Mouse (Mus musculus): ENCODE measurements around the gene Srebf2.

Gene Srebf2

DNA sequence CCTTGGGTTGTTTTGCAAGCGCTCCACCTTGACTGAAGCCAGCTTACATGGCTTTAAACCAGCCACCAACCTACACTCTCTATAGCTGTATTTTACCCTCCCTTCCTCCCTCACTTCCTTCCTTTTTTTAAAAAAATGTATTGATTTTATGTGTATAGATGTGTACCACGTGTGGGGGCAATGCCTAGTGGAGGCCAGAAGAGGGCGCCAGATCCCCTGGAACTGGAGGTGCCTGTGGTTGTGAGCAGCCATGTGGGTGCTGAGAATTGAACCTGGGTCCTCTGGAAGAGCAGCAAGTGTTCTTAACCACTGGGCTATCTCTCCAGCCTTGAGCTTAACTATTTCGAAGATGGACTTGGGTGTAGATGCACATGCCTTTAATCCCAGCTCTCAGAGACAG is 35.3 kb downstream of the Srebf2 start:
- no peak for DNase-seq (ENCODE audit: low spot score in 2 of 2)

DNA sequence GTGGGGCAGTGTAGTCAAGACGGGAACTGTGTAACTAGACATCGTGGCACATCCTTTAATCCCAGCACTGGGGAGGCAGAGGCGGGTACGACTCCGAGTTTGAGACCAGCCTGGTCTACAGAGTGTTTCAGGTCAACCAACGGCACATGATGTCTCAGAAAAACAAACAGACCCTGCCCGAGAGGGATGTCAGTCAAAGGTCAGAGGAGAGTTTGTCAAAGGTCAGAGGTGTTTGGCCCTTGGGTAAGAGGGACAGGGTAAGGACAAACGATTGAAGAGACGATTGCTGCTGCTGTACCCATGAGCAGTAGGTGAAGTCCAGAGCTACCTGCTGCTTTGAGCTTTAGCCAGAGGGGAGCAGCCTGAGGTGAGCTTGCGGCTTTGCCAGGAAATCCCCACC is 36.6 kb downstream of the Srebf2 start:
- DNase-seq (ENCODE audit: low spot score in 2 of 2): no peak

DNA sequence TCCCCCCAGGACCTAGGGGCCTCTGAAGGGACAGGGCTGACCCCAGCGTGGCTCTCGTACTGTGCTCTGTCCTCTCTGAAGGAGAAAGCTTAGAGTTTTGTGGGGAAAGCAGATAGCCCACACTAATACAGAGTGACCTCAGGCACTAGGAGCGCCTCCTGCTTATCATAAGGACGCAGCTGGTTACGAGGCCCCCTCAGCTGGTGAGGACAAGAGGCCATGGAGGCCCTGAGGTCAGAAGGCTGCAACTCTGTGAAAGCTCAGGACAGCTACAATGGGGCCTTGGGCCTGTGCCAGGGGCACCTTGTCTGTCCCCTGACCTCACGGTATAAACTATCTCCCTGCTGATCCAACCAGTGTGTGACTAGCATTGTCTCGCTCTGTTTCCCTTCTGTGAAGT is 37.2 kb downstream of the Srebf2 start:
- no peak for DNase-seq (ENCODE audit: low spot score in 2 of 2)

DNA sequence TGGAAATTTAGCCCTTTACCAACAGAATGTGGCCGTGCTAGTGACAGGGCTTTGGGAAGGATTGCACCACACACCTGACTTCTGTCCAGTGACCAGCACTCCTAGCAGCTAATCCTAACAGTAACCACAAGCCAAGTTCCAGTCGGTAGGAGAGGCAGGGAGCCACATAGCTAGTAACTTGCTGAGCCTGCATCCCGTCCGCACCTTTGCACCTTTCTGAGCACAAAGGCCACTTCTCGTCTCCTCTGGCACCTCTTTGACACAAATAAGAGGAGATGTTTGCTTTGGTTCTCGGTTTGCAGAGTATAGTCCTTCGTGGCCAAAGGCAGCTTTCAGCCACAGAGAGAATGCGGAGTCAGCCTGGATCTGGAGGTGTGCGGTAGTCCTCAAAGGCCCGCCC is 37.7 kb downstream of the Srebf2 start:
- DNase-seq (ENCODE audit: low spot score in 2 of 2): no peak

DNA sequence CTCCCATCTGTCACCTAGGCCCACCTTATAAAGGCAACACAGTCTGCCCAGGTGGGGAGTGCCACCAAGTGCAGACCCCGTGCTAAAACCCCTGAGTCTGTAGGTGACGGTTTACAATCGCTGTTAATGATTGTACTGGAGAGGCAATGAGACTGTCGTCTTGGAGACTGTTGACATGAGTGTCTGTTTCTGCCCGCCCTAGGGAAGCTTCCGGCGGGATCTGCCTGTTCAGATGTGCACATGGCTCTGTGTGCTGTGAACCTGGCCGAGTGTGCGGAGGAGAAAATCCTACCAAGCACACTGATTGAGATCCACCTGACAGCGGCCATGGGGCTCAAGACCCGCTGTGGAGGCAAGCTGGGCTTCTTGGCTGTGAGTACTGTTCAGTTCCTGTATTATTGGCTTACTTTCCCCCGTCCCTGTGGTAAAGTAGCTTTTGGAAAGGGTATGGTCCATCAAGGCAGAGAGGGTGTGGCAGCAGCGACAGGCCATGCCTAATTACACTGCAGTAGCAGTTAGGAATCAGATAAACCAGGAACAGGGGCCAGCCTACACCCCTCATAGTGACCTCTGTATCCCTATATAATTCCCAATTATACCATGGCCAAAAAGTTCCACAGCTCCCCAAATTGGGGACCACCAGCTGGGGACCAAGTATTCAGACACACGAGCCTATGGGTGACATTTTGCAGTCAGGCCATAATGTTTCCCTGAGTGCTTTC is 38.2 kb downstream of the Srebf2 start:
- DNase-seq (ENCODE audit: low spot score in 2 of 2): no peak

DNA sequence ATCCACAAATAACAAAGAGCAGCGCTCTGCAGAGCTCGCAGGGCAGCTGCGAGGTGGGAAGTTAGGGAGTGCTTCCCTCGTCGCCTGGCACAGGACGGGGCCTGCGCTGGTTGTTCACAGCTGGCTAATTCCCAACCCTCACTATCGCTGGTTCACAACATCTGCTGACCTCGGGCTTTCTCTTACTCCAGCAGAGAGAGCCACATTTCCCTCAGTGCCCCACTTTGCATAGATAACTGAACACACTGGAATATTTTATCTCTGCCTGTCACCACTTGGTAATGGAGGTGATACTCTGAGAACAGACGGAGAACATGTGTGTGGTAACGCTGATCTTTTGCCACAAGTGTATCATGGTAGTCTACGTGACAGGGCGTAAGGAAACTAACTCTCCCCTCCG is 39.1 kb downstream of the Srebf2 start:
- no peak for DNase-seq (ENCODE audit: low spot score in 2 of 2)

DNA sequence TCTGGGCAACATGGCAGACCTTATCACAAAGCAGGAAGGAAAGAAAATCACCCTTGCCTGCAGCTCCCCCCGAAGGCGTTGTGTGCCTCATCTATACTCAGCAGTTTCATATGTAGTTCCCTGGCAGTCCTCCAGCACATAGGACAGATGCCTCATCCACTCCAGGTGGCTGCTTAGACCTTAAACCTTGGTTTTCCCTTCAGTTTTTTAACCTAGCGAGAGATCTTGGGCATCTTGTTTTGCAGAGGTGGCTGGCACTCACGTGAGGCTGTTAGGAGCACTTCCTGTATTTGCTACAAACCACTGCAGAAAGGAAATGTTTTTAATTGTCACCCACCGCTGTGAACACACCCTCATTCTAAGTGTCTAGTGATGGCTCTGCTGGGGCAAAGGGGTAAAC is 40.0 kb downstream of the Srebf2 start:
- DNase-seq (ENCODE audit: low spot score in 2 of 2): no peak

DNA sequence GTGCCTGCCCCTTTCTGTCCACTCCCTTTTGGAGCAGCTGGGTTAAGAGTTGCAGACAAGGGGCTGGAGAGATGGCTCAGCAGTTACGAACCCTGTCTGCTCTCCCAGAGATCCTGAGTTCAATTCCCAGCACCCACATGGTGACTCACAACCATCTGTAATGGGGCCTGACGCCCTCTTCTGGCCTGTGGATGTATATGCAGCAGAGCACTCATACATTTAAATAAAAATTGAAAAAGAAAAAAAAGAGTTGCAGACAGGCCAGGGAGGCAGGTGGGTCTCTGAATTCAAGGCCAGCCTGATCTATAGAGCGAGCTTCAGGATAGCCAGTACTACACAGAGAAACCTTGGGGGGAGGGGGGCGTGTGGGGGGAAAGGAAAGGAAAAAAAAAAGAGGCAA is 40.4 kb downstream of the Srebf2 start:
- DNase-seq (ENCODE audit: low spot score in 2 of 2): no peak

DNA sequence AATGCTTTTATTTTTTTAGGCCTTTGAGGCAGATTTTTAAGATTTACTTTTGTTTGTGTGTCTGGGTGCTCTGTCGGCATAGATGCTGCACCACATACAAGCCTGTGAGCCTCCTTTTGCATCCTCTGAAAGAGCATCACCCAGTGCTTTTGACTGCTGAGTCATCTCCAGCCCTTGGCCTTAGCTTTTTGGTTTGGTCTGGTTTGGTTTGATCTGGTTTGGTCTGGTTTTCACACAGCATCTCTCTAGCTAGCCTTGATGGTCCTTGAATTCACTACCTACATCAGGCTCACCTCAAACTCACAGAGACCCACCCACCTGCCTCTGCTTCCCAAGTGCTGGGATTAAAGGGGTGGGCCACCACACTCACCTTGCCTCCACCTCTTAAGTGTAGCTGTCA is 40.9 kb downstream of the Srebf2 start:
- DNase-seq (ENCODE audit: low spot score in 2 of 2): no peak

DNA sequence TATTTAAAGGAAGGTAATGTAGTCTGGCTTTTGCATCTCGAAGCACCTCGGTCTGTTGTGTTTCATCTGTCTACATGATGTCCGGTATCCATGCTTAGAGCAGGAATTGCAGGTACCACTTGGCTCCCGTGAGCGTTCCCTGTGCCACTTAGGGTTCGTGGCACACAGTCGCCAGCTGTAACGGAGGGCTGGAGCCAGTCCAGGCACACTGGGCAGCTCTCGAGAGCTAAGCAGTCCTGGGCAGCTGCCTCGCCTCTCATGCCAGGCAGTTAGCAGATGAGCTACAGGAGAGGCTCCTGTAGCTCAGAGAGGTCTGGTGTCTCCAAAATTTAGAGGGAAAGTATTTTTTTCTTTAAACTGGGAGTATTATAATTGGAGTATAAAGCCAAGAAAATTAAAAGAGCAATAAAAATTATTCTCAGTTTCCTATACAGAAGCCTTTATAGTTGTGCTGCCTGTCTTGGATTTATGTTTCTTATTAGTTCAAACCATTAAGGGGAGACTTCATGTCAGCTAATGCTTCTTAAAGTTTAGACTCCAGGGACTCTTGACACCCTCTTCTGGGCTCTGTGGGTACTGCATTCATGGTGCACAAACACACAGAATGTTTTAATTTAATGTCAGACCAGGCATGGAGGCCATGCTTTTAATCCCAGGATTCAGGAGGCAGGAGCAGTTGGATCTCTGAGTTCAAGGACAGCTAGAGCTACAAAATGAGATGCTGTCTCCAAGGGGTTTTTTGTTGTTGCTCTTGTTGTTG is 41.7 kb downstream of the Srebf2 start:
- peak in 1 of 2 experiments; percentile 67 for DNase-seq (ENCODE audit: low spot score in 2 of 2)

DNA sequence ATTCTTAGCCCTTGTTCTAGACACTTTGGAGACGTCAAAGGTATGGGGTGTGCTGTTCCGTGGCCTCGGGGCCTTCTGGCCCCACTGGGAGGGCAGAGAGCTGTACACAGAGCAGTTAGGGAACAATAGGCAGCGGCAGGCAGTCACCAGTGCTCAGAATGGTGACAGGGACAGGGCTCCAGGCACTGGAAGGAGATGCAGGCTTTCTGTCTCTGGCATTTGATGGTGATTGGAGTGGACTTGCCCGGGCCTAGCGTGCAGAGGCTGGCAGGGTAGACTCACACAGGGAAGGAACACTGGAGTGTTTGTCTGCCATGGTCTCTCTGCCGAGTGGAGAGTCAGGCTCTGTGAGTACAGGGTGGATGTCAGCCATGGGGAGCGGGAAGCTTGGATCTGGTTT is 45.6 kb downstream of the Srebf2 start:
- DNase-seq (ENCODE audit: low spot score in 2 of 2): no peak

DNA sequence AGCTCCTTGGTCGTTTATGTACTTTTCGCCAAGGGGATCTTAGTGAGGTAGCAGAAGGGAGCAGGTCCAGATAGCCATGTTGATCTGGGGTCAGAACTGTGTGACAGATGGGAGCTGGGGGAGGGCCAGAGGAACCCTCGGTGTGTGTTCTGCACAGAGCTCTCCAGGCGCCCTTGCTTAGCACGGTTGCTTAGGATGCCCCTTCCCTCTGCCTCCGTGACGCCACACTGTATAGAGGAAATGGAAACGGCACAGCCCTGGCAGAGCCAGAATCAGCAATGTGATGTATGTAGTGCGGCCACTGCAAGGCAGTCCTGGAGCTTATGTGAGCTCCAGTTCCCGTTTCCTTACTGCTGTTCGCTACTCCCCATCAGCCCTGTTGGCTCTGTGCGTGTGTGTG is 49.3 kb downstream of the Srebf2 start:
- DNase-seq (ENCODE audit: low spot score in 2 of 2): no peak

DNA sequence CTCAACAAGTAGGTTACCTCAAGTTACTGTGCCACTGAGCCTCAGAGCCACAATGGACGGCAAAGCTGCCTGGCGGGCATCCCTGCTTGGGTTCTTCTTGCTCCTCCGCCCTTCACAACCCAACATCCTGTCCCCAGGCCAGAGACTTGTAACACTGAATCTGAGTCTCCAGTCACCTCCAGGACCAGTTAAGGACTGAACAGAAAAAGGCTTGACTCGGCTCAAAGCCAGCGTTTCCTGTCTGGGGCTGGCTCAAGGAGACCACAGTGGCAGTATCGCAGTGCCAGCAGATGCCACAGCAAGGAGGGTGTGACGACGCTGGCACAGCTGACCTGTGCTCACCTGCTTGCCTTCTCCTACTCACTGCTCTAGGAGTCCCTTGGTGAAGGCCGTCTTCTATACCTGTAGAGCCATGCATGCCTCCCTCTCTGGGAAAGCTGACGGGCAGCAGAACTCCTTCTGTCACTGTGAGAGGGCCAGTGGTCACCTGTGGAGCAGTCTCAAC is 50.3 kb downstream of the Srebf2 start:
- DNase-seq (ENCODE audit: low spot score in 2 of 2): no peak

DNA sequence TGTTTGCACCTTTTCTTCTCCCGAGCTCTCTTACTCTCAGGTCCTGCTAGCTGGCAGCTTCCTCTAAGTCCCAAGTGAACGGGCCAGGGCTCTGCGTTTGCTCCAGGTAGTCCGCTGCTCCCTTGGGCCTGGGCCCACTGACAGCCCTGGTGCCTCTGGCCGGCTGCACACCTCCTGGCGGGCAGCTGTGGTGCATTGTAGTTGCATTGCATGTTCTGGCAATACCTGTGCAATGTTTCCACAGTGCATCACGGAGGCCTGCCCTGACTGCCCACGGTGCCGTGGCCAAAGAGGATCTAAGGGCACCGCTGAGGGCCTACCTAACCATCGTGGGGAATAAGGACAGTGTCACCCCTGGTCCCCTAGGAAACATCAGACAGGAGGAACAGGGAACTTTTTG is 51.0 kb downstream of the Srebf2 start:
- no peak for DNase-seq (ENCODE audit: low spot score in 2 of 2)

DNA sequence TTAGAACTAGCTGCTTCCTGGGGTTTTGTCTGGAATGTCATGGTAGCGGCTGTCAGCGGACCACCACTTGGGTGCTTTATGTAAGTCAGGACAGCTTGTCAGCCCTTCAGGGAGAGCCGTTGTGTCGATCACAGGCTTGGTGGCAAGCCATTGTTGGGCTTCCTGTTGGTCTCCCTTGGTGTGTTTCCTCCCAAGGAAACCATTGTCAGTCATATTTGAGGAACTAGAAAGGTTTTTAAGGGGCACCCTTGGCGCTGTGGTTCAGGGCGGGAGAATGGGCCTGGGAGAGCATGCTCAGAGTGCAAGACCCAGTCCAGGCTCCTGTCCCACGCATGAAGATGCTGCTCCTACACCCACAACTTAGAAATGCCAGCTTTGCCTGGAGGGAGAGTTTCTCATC is 51.4 kb downstream of the Srebf2 start:
- no peak for DNase-seq (ENCODE audit: low spot score in 2 of 2)

DNA sequence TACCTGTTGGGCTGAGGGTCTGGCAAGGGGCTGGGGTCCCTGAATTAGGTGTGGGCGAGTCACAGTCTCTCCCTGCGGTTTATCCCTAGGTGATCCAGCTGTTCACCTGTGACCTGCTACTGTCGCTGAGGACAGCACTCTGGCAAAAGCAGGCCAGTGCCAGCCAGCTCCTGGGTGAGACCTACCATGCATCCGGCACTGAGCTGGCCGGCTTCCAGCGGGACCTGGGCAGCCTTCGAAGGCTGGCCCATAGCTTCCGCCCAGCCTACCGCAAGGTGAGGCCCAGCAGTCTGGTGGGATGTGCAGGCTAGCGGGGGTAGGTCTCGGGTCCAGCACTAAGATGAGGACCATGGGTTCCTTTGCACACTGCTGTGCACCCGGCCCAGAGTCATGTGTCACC is 52.6 kb downstream of the Srebf2 start:
- no peak for DNase-seq (ENCODE audit: low spot score in 2 of 2)

DNA sequence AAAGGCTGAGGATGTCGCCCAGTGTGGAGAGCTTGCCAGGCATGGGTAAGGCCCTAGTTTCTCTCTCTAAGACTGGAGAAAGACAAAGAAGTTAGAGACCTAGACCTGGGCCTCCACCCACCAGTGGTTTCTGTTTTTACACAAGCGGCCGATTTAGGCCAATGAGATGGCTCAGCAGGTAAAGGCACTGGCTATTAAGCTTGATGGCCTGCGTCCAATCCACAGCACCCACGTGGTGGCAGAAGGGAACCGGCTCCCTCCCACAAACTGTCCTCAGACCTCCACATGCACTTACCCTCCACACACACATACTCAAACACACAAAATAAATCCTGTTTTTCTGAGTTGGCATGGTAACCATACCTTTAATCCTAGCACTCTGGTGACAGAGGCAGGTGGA is 55.1 kb downstream of the Srebf2 start:
- DNase-seq (ENCODE audit: low spot score in 2 of 2): no peak

DNA sequence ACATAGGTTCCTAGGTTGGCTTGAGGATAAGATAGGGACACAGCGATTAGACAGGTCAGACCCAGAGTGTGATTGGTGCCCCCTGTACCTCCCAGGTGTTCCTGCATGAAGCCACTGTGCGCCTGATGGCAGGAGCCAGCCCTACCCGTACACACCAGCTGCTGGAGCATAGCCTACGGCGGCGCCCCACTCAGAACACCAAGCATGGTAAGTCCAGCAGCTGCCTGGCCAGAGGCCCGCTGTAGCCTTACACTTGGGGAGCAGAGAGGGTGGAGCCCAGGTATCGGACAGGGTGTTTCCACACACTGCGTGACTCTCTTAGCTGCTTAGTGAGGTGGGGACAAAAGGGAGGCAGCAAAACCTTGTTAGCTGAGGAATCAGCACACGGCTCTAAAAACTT is 56.1 kb downstream of the Srebf2 start:
- no peak for DNase-seq (ENCODE audit: low spot score in 2 of 2)

DNA sequence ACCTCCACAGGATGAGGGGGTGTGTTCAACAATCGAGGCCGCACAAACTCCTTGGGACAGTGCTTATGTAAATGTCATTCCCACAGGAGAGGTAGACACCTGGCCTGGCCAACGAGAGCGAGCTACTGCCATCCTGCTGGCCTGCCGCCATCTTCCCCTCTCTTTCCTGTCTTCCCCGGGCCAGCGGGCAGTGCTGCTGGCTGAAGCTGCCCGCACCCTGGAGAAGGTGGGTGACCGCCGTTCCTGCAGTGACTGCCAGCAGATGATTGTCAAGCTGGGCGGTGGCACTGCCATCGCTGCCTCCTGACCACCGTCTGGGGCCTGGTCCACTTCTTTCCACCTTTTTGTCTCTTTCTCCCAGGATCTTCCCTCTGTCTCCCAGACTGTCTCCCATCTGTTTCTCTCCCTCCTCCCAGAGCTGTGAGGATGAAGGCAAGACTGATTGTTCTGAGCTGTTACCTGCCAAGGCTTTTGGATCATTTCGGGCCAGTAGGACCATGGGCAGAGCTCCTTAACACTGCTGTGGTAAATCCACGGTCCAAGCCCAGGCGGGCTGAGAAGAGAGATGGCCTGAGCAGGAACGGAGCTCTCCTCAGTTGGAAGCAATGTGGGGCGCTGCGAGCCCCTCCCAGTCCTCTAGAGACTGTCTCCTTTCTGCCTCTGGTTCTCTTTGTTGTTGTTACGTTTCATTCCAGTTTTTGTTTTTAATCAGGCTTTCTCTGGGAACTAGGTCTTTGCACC is 56.8 kb downstream of the Srebf2 start:
- DNase-seq (ENCODE audit: low spot score in 2 of 2): no peak

DNA sequence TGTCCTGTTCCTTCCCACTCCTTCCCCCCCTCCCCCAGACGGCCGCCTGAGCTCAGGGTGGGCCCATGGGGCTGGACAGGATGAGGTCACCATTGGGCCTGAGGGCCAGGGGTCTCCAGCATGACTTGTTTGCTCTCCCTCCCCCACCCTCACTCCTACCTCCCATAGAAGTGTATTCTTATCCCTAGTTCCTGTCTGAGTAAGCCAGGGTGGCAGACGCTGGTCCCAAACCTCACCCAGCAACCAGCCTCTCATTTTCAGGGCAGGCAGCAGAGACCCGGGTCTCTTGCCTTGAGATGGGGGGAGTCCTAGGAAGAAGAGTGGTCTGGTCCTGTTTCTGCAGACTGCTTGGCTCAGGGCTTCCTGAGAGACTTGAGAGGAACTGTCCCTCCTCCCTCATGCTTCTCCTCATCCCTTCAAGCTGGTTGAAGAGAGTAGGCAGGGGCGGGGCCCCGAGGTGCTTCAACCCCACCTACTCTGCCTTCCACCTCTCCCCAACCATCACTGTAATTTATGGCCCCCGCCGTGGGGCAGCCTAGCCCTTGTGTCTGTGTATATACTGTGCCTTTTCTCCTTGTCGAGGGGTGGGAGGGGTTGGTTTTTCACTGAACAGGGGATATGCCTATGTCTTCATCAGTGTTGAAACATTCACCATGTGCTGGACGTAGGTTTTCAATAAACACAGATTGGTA is 57.8 kb downstream of the Srebf2 start:
- no peak for DNase-seq (ENCODE audit: low spot score in 2 of 2)

DNA sequence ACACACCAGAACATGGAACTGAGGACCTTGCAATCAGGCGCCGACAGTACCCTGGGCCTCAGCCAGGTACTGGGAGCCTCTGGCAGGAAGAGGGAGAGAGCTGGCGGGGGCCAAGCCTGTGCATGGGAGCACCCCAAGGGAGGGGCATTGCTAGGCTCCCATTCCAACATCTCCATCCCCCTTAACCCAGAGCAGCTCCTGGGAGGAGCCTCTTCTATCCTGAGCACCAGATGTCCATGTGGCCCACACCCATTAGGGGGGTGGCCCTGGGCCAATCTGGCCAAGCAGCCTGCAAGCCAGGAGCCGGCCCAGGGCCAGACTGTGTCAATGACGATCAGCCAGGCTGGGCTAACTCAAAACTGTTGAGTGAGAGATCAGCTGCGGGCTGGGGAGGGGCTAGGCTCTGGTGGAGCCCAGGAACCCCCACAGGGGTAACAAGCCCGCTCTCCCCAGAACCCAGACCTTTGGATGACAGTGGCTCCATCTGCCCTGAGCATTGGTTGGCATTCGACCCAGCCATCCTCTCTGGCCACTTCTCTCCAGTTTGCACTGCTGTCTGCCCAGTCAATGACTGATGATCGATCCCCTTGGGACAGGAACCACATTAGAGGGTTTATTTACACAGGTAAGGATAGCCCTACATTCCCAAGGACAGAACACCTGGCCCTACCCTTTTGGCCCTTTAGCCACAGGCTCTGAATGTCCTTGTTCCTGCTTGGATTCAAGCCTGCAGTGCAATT is 59.6 kb downstream of the Srebf2 start:
- DNase-seq (ENCODE audit: low spot score in 2 of 2): no peak

DNA sequence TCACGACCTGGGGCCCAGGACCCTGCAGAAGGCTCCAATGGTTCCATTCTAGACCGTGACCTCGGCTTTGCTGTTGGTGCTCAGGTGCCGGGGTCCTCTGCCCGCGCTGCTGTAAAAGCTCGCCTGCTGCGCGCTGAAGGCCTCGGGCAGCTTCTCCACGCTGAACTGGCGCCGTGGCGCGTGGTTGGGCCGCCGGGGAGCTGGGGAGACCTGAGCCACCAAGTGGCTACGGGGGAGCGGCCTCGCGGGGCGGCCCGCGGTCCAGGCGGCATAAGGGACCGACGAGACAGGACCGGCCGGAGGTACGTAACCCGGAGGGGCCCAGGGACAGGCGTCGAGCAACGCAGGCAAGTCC is 60.1 kb downstream of the Srebf2 start:
- no peak for DNase-seq (ENCODE audit: low spot score in 2 of 2)

Data from spleen, postnatal 14 days (tissue).